Mouse (Mus musculus) heart, adult 2 months (tissue): Measurements from ENCODE around the gene Erc2. TPM values are rescaled to one million over a fixed set of nuclear protein-coding genes. Genes with fewer than 3 reads are reported as not detected.

Experiments used
- DNase-seq, 2 experiments: peaks; one replicate each; pipeline ENCODE4 v3.0.0; 2021
- H3K27ac ChIP-seq: fragments of 200-600 bp; 2 replicates; pipeline ENCODE4 v1.8.1; 2022
- H3K27me3 ChIP-seq: fragments of 200-500 bp; 2 replicates; pipeline ENCODE4 v1.6.1; 2012; ENCODE audit warnings: mild to moderate bottlenecking, low read length, inconsistent platforms, mixed read lengths; ENCODE audit not compliant: control insufficient read depth, insufficient read depth
- H3K36me3 ChIP-seq: fragments of 200-500 bp; 2 replicates; pipeline ENCODE4 v1.6.1; 2012; ENCODE audit warnings: low read length, inconsistent platforms; ENCODE audit not compliant: control insufficient read depth, insufficient read depth
- H3K4me1 ChIP-seq: fragments of 200-500 bp; 2 replicates; pipeline ENCODE4 v1.6.1; 2011; ENCODE audit warnings: low read length; ENCODE audit not compliant: control insufficient read depth, insufficient read depth
- H3K4me3 ChIP-seq: fragments of 200-600 bp; 2 replicates; pipeline ENCODE4 v1.8.1; 2022
- H3K79me2 ChIP-seq: fragments of 200-500 bp; replicated peaks from 2 replicates; pipeline ENCODE4 v1.6.1; 2012; ENCODE audit warnings: mild to moderate bottlenecking, inconsistent platforms, low read length, moderate library complexity, mixed read lengths; ENCODE audit not compliant: control insufficient read depth, insufficient read depth
- H3K9ac ChIP-seq: fragments of 200-500 bp; 2 replicates; pipeline ENCODE4 v1.6.1; 2012; ENCODE audit warnings: low read depth, mild to moderate bottlenecking, control low read depth, inconsistent platforms, low read length, mixed read lengths
- CTCF ChIP-seq: fragments of 200-600 bp; IDR thresholded peaks from 2 replicates; pipeline ENCODE4 v1.8.1; 2022; ENCODE audit warnings: antibody characterized with exemption, mild to moderate bottlenecking, moderate library complexity
- EP300 ChIP-seq: fragments of 200-500 bp; IDR thresholded peaks from 2 replicates; pipeline ENCODE4 v1.6.1; 2011; ENCODE audit warnings: low read depth, low read length, control low read depth; ENCODE audit not compliant: insufficient read depth
- POLR2A ChIP-seq: fragments of 200-500 bp; IDR thresholded peaks from 2 replicates; pipeline ENCODE4 v1.6.1; 2011; ENCODE audit warnings: mild to moderate bottlenecking, low read depth, low read length, control low read depth; ENCODE audit not compliant: insufficient read depth
- WGBS: fragments of 180-500 bp; shearing (Covaris S2); methylation state at CpG from one replicate; pipeline ENCODE4 v1.1.7; 2018; 5-methylcytosine and 5-hydroxymethylcytosine counted together
- intact Hi-C: fragments of 180-260 bp; cut with DNase I; formaldehyde crosslinking; loops from one replicate; pipeline ENCODE4 v1.15.1; 2025
- polyA plus RNA-seq: library from polyadenylated mRNA; depleted of rRNA; stranded (reverse); fragments of >200 nt; gene quantifications from 2 replicates; pipeline ENCODE4 v1.2.3, GENCODE M21; 2012
- total RNA-seq, 2 experiments: library from RNA; stranded (reverse); gene quantifications; 2 replicates each; pipeline ENCODE4 v1.2.3; 2021

Erc2 gene
- total and polyA plus RNA-seq, 3 experiments = 0.49 to 0.68 (median 0.64) TPM

- intact Hi-C loops = no loop called here
- no peaks in the 10 kb centered on the region for H3K4me1 ChIP-seq
- no peaks in the 10 kb centered on the region for H3K36me3 ChIP-seq
- TF ChIP-seq EP300 (no peak), CTCF (no peak)
- H3K27me3 ChIP-seq = no peaks in the 10 kb centered on the region
- WGBS = 54% methylated on average over 1 of the region's 1 CpGs
- no peak overlapping the region for H3K9ac ChIP-seq
- DNase-seq = no peak
- H3K27ac ChIP-seq = no peak overlapping the region
- H3K4me3 ChIP-seq = no peak overlapping the region
- no peaks in the 10 kb centered on the region for H3K79me2 ChIP-seq
Observed at GRCm38 (mm10) chr14:27826829-27827228, 204.6 kb downstream of the Erc2 start.

- H3K4me1 ChIP-seq = no peaks in the 10 kb centered on the region
- TF ChIP-seq POLR2A (no peak), EP300 (no peak), CTCF (no peak)
- H3K9ac ChIP-seq = no peak overlapping the region
- no peak for DNase-seq
- H3K36me3 ChIP-seq = no peaks in the 10 kb centered on the region
- intact Hi-C loops = no loop called here
- H3K27me3 ChIP-seq = no peaks in the 10 kb centered on the region
- no peak overlapping the region for H3K4me3 ChIP-seq
- 78% methylated on average over 2 of the region's 2 CpGs for WGBS
- H3K79me2 ChIP-seq = no peaks in the 10 kb centered on the region
- no peak overlapping the region for H3K27ac ChIP-seq
Observed at GRCm38 (mm10) chr14:27828089-27828488, 205.9 kb downstream of the Erc2 start.

GRCm38 (mm10) chr14:27832196-27832595, 210.0 kb downstream of the Erc2 start:
- no peak for DNase-seq
- Histone ChIP-seq H3K36me3 (no peaks in the 10 kb centered on the region), H3K79me2 (no peaks in the 10 kb centered on the region), H3K27me3 (no peaks in the 10 kb centered on the region), H3K4me3 (no peak overlapping the region), H3K9ac (no peak overlapping the region), H3K4me1 (no peaks in the 10 kb centered on the region), H3K27ac (no peak overlapping the region)
- 82% methylated on average over 4 of the region's 4 CpGs for WGBS
- TF ChIP-seq CTCF (no peak), POLR2A (no peak), EP300 (no peak)
- intact Hi-C loops = no loop called here

- H3K4me3 ChIP-seq = no peak overlapping the region
- intact Hi-C loops = no loop called here
- 86% methylated on average over 1 of the region's 1 CpGs for WGBS
Observed at GRCm38 (mm10) chr14:27835351-27835750, 213.1 kb downstream of the Erc2 start.

GRCm38 (mm10) chr14:27837601-27838105, 215.4 kb downstream of the Erc2 start:
- Histone ChIP-seq H3K4me3 (no peak overlapping the region), H3K27ac (no peak overlapping the region), H3K79me2 (no peaks in the 10 kb centered on the region), H3K27me3 (no peaks in the 10 kb centered on the region), H3K9ac (no peak overlapping the region), H3K4me1 (no peaks in the 10 kb centered on the region), H3K36me3 (no peaks in the 10 kb centered on the region)
- TF ChIP-seq POLR2A (no peak), EP300 (no peak), CTCF (no peak)
- intact Hi-C loops = no loop called here
- DNase-seq = no peak
- WGBS = 66% methylated on average over 6 of the region's 6 CpGs

More at GRCm38 (mm10) chr14:27835351-27835750, 213.1 kb downstream of the Erc2 start:
- Histone ChIP-seq H3K27ac (no peak overlapping the region), H3K4me1 (no peaks in the 10 kb centered on the region), H3K36me3 (no peaks in the 10 kb centered on the region), H3K9ac (no peak overlapping the region), H3K79me2 (no peaks in the 10 kb centered on the region), H3K27me3 (no peaks in the 10 kb centered on the region)
- no peak for DNase-seq
- TF ChIP-seq POLR2A (no peak), EP300 (no peak), CTCF (no peak)

GRCm38 (mm10) chr14:27840120-27840519, 217.9 kb downstream of the Erc2 start:
- DNase-seq = no peak

More at GRCm38 (mm10) chr14:27840120-27840519, 217.9 kb downstream of the Erc2 start:
- Histone ChIP-seq H3K4me1 (no peaks in the 10 kb centered on the region), H3K27ac (no peak overlapping the region), H3K27me3 (no peaks in the 10 kb centered on the region), H3K79me2 (no peaks in the 10 kb centered on the region), H3K9ac (no peak overlapping the region), H3K36me3 (no peaks in the 10 kb centered on the region), H3K4me3 (no peak overlapping the region)
- TF ChIP-seq EP300 = no peak
- TF ChIP-seq CTCF = no peak
- TF ChIP-seq POLR2A = no peak
- intact Hi-C loops = no loop called here
- WGBS = 77% methylated on average over 1 of the region's 1 CpGs
